Mouse (Mus musculus): ENCODE results near the gene Psmd4. TPM values are rescaled to one million over a fixed set of nuclear protein-coding genes. Genes with fewer than 3 reads are reported as not detected.

The Psmd4 gene
- polyA plus RNA-seq, 2 experiments: 150 to 153 TPM

GRCm38 (mm10) chr3:95014428-95015151 lies 27.8 kb downstream of the Psmd4 start:
- Histone ChIP-seq H3K4me3 (ENCODE audit: insufficient read depth in 1 of 2, low read depth in 2 of 2, low read length in 2 of 2) (peak overlapping the region; percentile 70 to 84), H3K27ac (peak overlapping the region; percentile 69), H3K9ac (replicated peaks) (peak overlapping the region; percentile 82), H3K9me3 (ENCODE audit: control insufficient read depth, low read length) (no peaks in the 10 kb centered on the region), H3K4me1 (replicated peaks; ENCODE audit: control insufficient read depth in 2 of 2, insufficient read depth in 2 of 2, low read length in 1 of 2) (peaks cover 10 to 11% of the 10 kb centered on the region in 2 experiments), H3K4me2 (ENCODE audit: low read depth) (peak overlapping the region; percentile 99), H3K36me3 (replicated peaks; ENCODE audit: control insufficient read depth, insufficient read depth, low read depth) (peaks cover 24% of the 10 kb centered on the region), H3K27me3 (ENCODE audit: control insufficient read depth, insufficient read depth, low read length) (no peaks in the 10 kb centered on the region)
- WGBS (ENCODE audit: insufficient replicate concordance): under 1% methylated on average over 44 of the region's 44 CpGs
- no peak for ATAC-seq (ENCODE audit: insufficient read depth)
- 0 out of 2 replicates have a peak, but pooled peaks have one; percentile 11 for TF ChIP-seq CTCF (IDR thresholded peaks at IDR 0.05; ENCODE audit: low read depth)
- TF ChIP-seq EP300 (IDR thresholded peaks at IDR 0.05; ENCODE audit: low read depth): no peak
- DNase-seq (ENCODE audit: low read depth in 3 of 3, low spot score in 3 of 3): peak; percentile 41 to 59 (median 55)

- Histone ChIP-seq H3K4me2 (ENCODE audit: low read depth) (peak overlapping the region; percentile 99), H3K9me3 (ENCODE audit: control insufficient read depth, low read length) (no peaks in the 10 kb centered on the region), H3K36me3 (replicated peaks; ENCODE audit: control insufficient read depth, insufficient read depth, low read depth) (peaks cover 31% of the 10 kb centered on the region), H3K4me1 (replicated peaks; ENCODE audit: control insufficient read depth in 2 of 2, insufficient read depth in 2 of 2, low read length in 1 of 2) (peaks cover 10 to 11% of the 10 kb centered on the region in 2 experiments), H3K27ac (peak overlapping the region; percentile 40; the same call in 1 of the 2 replicates), H3K27me3 (ENCODE audit: control insufficient read depth, insufficient read depth, low read length) (no peaks in the 10 kb centered on the region), H3K9ac (replicated peaks) (peak overlapping the region; percentile 82), H3K4me3 (ENCODE audit: insufficient read depth in 1 of 2, low read depth in 2 of 2, low read length in 2 of 2) (peak overlapping the region; percentile 70 to 84)
- TF ChIP-seq CTCF (IDR thresholded peaks at IDR 0.05; ENCODE audit: low read depth): peak; percentile 15; the same call in 1 of the 2 replicates
- TF ChIP-seq EP300 (IDR thresholded peaks at IDR 0.05; ENCODE audit: low read depth): no peak
- DNase-seq (ENCODE audit: low read depth in 3 of 3, low spot score in 3 of 3): no peak
- WGBS (ENCODE audit: insufficient replicate concordance): 26% methylated on average over 13 of the region's 13 CpGs
- no peak for ATAC-seq (ENCODE audit: insufficient read depth)
Observed at GRCm38 (mm10) chr3:95013699-95014427, 28.6 kb downstream of the Psmd4 start.

GRCm38 (mm10) chr3:95012982-95013381 lies 29.4 kb downstream of the Psmd4 start:
- Histone ChIP-seq H3K36me3 (replicated peaks; ENCODE audit: control insufficient read depth, insufficient read depth, low read depth) (peaks cover 39% of the 10 kb centered on the region), H3K27ac (no peak overlapping the region), H3K27me3 (ENCODE audit: control insufficient read depth, insufficient read depth, low read length) (no peaks in the 10 kb centered on the region), H3K9me3 (ENCODE audit: control insufficient read depth, low read length) (no peaks in the 10 kb centered on the region), H3K9ac (replicated peaks) (peak overlapping the region; percentile 23; the same call in 1 of the 2 replicates), H3K4me3 (ENCODE audit: insufficient read depth in 1 of 2, low read depth in 2 of 2, low read length in 2 of 2) (no peak overlapping the region), H3K4me2 (ENCODE audit: low read depth) (no peak overlapping the region), H3K4me1 (replicated peaks; ENCODE audit: control insufficient read depth in 2 of 2, insufficient read depth in 2 of 2, low read length in 1 of 2) (peaks cover 10 to 11% of the 10 kb centered on the region in 2 experiments)
- no peak for ATAC-seq (ENCODE audit: insufficient read depth)
- no peak for DNase-seq (ENCODE audit: low read depth in 3 of 3, low spot score in 3 of 3)
- TF ChIP-seq EP300 (IDR thresholded peaks at IDR 0.05; ENCODE audit: low read depth) (no peak), CTCF (IDR thresholded peaks at IDR 0.05; ENCODE audit: low read depth) (no peak)
- whole genome bisulfite sequencing (ENCODE audit: insufficient replicate concordance): 97% methylated on average over 3 of the region's 3 CpGs

GRCm38 (mm10) chr3:95010396-95010795 lies 32.0 kb downstream of the Psmd4 start:
- no peak overlapping the region for H3K4me3 ChIP-seq (ENCODE audit: insufficient read depth in 1 of 2, low read depth in 2 of 2, low read length in 2 of 2)
- no peak for ATAC-seq (ENCODE audit: insufficient read depth)
- H3K27ac ChIP-seq: no peak overlapping the region
- no peak overlapping the region for H3K4me2 ChIP-seq (ENCODE audit: low read depth)
- TF ChIP-seq EP300 (IDR thresholded peaks at IDR 0.05; ENCODE audit: low read depth) (no peak), CTCF (IDR thresholded peaks at IDR 0.05; ENCODE audit: low read depth) (no peak)
- H3K9ac ChIP-seq (replicated peaks): no peak overlapping the region
- 71% methylated on average over 7 of the region's 7 CpGs for WGBS (ENCODE audit: insufficient replicate concordance)
- H3K4me1 ChIP-seq (replicated peaks; ENCODE audit: control insufficient read depth in 2 of 2, insufficient read depth in 2 of 2, low read length in 1 of 2): peaks cover 4 to 6% of the 10 kb centered on the region in 2 experiments
- H3K27me3 ChIP-seq (ENCODE audit: control insufficient read depth, insufficient read depth, low read length): no peaks in the 10 kb centered on the region
- DNase-seq (ENCODE audit: low read depth in 3 of 3, low spot score in 3 of 3): no peak
- H3K36me3 ChIP-seq (replicated peaks; ENCODE audit: control insufficient read depth, insufficient read depth, low read depth): peaks cover 50% of the 10 kb centered on the region
- H3K9me3 ChIP-seq (ENCODE audit: control insufficient read depth, low read length): no peaks in the 10 kb centered on the region

- DNase-seq (ENCODE audit: low read depth in 3 of 3, low spot score in 3 of 3) (no peak), ATAC-seq (ENCODE audit: insufficient read depth) (no peak)
- TF ChIP-seq EP300 (IDR thresholded peaks at IDR 0.05; ENCODE audit: low read depth) (no peak), CTCF (IDR thresholded peaks at IDR 0.05; ENCODE audit: low read depth) (no peak)
- no peak overlapping the region for H3K27ac ChIP-seq
- H3K4me3 ChIP-seq (ENCODE audit: insufficient read depth in 1 of 2, low read depth in 2 of 2, low read length in 2 of 2): no peak overlapping the region
- H3K4me1 ChIP-seq (replicated peaks; ENCODE audit: control insufficient read depth in 2 of 2, insufficient read depth in 2 of 2, low read length in 1 of 2): peaks cover 0 to 6% of the 10 kb centered on the region in 2 experiments; a peak in 2 of 4 replicates
- H3K27me3 ChIP-seq (ENCODE audit: control insufficient read depth, insufficient read depth, low read length): no peaks in the 10 kb centered on the region
- 85% methylated on average over 9 of the region's 9 CpGs for WGBS (ENCODE audit: insufficient replicate concordance)
- H3K4me2 ChIP-seq (ENCODE audit: low read depth): no peak overlapping the region
- H3K9me3 ChIP-seq (ENCODE audit: control insufficient read depth, low read length): no peaks in the 10 kb centered on the region
- H3K9ac ChIP-seq (replicated peaks): no peak overlapping the region
- peaks cover 61% of the 10 kb centered on the region for H3K36me3 ChIP-seq (replicated peaks; ENCODE audit: control insufficient read depth, insufficient read depth, low read depth)
Observed at GRCm38 (mm10) chr3:95007706-95008105, 34.7 kb downstream of the Psmd4 start.

All from liver, embryonic 14.5 days (tissue).